In genomic region chr10:78722654-78723053, GRCm38 (mm10) we compare ENCODE assay signal across 14 mouse cellular contexts. TPM values are rescaled to one million over a fixed set of nuclear protein-coding genes. Genes with fewer than 3 reads are reported as not detected.
A peak's percentile ranks its signal among the peaks of the same experiment; 100 is the strongest.
DNase-seq lines count a peak whose midpoint lies in the region; ATAC-seq and TF ChIP-seq lines count a peak whose summit lies in the region.
"Had no signal": no experiment of that assay in that cellular context is flagged by ENCODE, and none has a peak within 500 bp of the region (broad histone marks: within the 10 kb centered on the region; RNA-seq: fewer than 3 reads in every experiment).

No protein-coding gene starts in this region.

- H3K27ac ChIP-seq in hindbrain, embryonic 15.5 days (replicated peaks): no peak overlapping the region
- no peak overlapping the region for H3K27ac ChIP-seq in hindbrain, embryonic 12.5 days
- H3K27ac ChIP-seq in layer of hippocampus, adult 2 months: no peak overlapping the region
- H3K27ac ChIP-seq in kidney, adult 2 months (ENCODE audit: insufficient read depth, low read depth, low read length): no peak overlapping the region

- DNase-seq in 3T3-L1 (ENCODE audit: low read depth, low spot score) (peak; percentile 62), Patski (ENCODE audit: low read depth, low spot score) (no peak)
- peak; percentile 57 to 72 for DNase-seq in layer of hippocampus, adult 2 months (ENCODE audit: low spot score in 2 of 2)
- no peak for DNase-seq in kidney, postnatal 25 days
- no peak for DNase-seq in kidney, adult 2 months
- DNase-seq in embryo, embryonic 10.5 days (ENCODE audit: low spot score): no peak
- DNase-seq: kidney, postnatal 14 days; liver; lung, postnatal 14 days had no signal

- no peak for TF ChIP-seq CTCF in Patski (IDR thresholded peaks at IDR 0.05)
- TF ChIP-seq CTCF in layer of hippocampus, adult 2 months (conservative IDR thresholded peaks at IDR 0.05): no peak
- no peak for TF ChIP-seq CTCF in kidney, adult 2 months (conservative IDR thresholded peaks at IDR 0.05; ENCODE audit: insufficient read depth, insufficient read length, low read depth, low read length)

- no peak for TF ChIP-seq POLR2A in kidney, adult 2 months (IDR thresholded peaks at IDR 0.05; ENCODE audit: low read depth, low read length)

- CTCF ChIA-PET in Patski (lab: Charles Lee): no interaction called here

- H3K4me3 ChIP-seq in hindbrain, embryonic 15.5 days: no peak overlapping the region
- no peak overlapping the region for H3K4me3 ChIP-seq in hindbrain, embryonic 12.5 days
- no peak overlapping the region for H3K4me3 ChIP-seq in layer of hippocampus, adult 2 months
- H3K4me3 ChIP-seq in kidney, adult 2 months (ENCODE audit: insufficient read depth, low read depth, low read length): no peak overlapping the region

- POLR2A ChIA-PET in Patski (lab: Charles Lee): no interaction called here

- peak; percentile 68; the same call in 1 of the 2 replicates for ATAC-seq in hindbrain, embryonic 15.5 days (ENCODE audit: low FRiP score, low read depth)
- no peak for ATAC-seq in hindbrain, embryonic 12.5 days (ENCODE audit: low FRiP score)
- peak; percentile 75 for ATAC-seq in Patski

- WGBS in hindbrain, embryonic 15.5 days: 55% methylated on average over 2 of the region's 2 CpGs
- WGBS in hindbrain, embryonic 12.5 days: 69% methylated on average over 2 of the region's 2 CpGs
- WGBS in kidney, adult 2 months: 78% methylated on average over 2 of the region's 2 CpGs

- in situ Hi-C loops in Patski (cut with MboI; ENCODE audit: low pct_unique_long_range_greater_than_20kb): no loop called here

- peaks cover 6% of the 10 kb centered on the region for H3K4me1 ChIP-seq in hindbrain, embryonic 15.5 days (replicated peaks)
- no peaks in the 10 kb centered on the region for H3K4me1 ChIP-seq in hindbrain, embryonic 12.5 days
- no peaks in the 10 kb centered on the region for H3K4me1 ChIP-seq in kidney, adult 2 months (ENCODE audit: control insufficient read depth, insufficient read depth, low read length)

- no peaks in the 10 kb centered on the region for H3K27me3 ChIP-seq in hindbrain, embryonic 15.5 days
- H3K27me3 ChIP-seq in hindbrain, embryonic 12.5 days: no peaks in the 10 kb centered on the region
- H3K27me3 ChIP-seq in Patski: no peaks in the 10 kb centered on the region
- H3K27me3 ChIP-seq in kidney, adult 2 months (replicated peaks; ENCODE audit: control insufficient read depth, insufficient read depth, low read length): no peaks in the 10 kb centered on the region

- no peaks in the 10 kb centered on the region for H3K36me3 ChIP-seq in hindbrain, embryonic 15.5 days
- no peaks in the 10 kb centered on the region for H3K36me3 ChIP-seq in hindbrain, embryonic 12.5 days
- H3K36me3 ChIP-seq in kidney, adult 2 months (ENCODE audit: control insufficient read depth, insufficient read depth, low read length): no peaks in the 10 kb centered on the region

- no peaks in the 10 kb centered on the region for H3K9me3 ChIP-seq in hindbrain, embryonic 15.5 days
- H3K9me3 ChIP-seq in hindbrain, embryonic 12.5 days (replicated peaks): no peaks in the 10 kb centered on the region

- H3K9ac ChIP-seq in hindbrain, embryonic 15.5 days: no peak overlapping the region
- H3K9ac ChIP-seq in hindbrain, embryonic 12.5 days: no peak overlapping the region

- H3K4me2 ChIP-seq in hindbrain, embryonic 15.5 days: no peak overlapping the region
- H3K4me2 ChIP-seq in hindbrain, embryonic 12.5 days (replicated peaks): no peak overlapping the region
- H3K4me2 ChIP-seq: heart, embryonic 11.5 days had no signal

RNA-seq across cellular contexts. Expression of gene Casp14, which starts 4.6 kb away (rescaled TPM):
- not detected in 2 replicates for polyA plus RNA-seq in hindbrain, embryonic 15.5 days (2015; fragmentation: Nextera tagmentation; extraction: Ambion mirVana)
- polyA plus RNA-seq in hindbrain, embryonic 12.5 days (2016; fragmentation: Nextera tagmentation; extraction: Ambion mirVana): 0.13 TPM in 1 of 2 replicates, not detected in the other
- 0.04 TPM for polyA plus RNA-seq in Patski (2021)
- not detected for total RNA-seq in layer of hippocampus, adult 2 months (2021)
- polyA plus RNA-seq in kidney, adult 2 months (2012; rRNA removed): not detected in 2 replicates
- total RNA-seq: CH12.LX; monocyte, adult 5-6 weeks had no signal
- polyA plus RNA-seq: heart, embryonic 11.5 days had no signal

RNA-seq across cellular contexts. Expression of gene Ccdc105, which starts 30.2 kb away (rescaled TPM):
- polyA plus RNA-seq in hindbrain, embryonic 15.5 days (2015; fragmentation: Nextera tagmentation; extraction: Ambion mirVana): 0.39 and 0.65 TPM in 2 replicates
- polyA plus RNA-seq in hindbrain, embryonic 12.5 days (2016; fragmentation: Nextera tagmentation; extraction: Ambion mirVana): 0.17 and 0.31 TPM in 2 replicates
- polyA plus RNA-seq in Patski (2021): not detected
- under 1 TPM; 0.81 to 0.84 TPM for total RNA-seq in layer of hippocampus, adult 2 months (2021)
- polyA plus RNA-seq in kidney, adult 2 months (2012; rRNA removed): not detected in 2 replicates
- total RNA-seq: CH12.LX; monocyte, adult 5-6 weeks had no signal

RNA-seq across cellular contexts. Expression of gene Slc1a6, which starts 57.6 kb away (rescaled TPM):
- polyA plus RNA-seq in hindbrain, embryonic 15.5 days (2015; fragmentation: Nextera tagmentation; extraction: Ambion mirVana): 27.3 and 29.8 TPM in 2 replicates
- 2.0 and 2.2 TPM in 2 replicates for polyA plus RNA-seq in hindbrain, embryonic 12.5 days (2016; fragmentation: Nextera tagmentation; extraction: Ambion mirVana)
- 0.45 TPM for polyA plus RNA-seq in Patski (2021)
- 10 to 100 TPM; 11.0 to 11.5 TPM for total RNA-seq in layer of hippocampus, adult 2 months (2021)
- 0.16 and 0.39 TPM in 2 replicates for polyA plus RNA-seq in kidney, adult 2 months (2012; rRNA removed)
- total RNA-seq: monocyte, adult 5-6 weeks had no signal

Comparison
In these comparisons a context has a peak if more than half of its experiments do, and no peak if none do; other contexts are left out.
1. DNase-seq: peak in 3T3-L1 (single experiment) and layer of hippocampus, adult 2 months (2 of 2); none in Patski (single experiment), kidney, postnatal 25 days (0 of 2), kidney, adult 2 months (single experiment) and embryo, embryonic 10.5 days (single experiment).